In genomic region chr5:86473859-86474258, GRCm38 (mm10) we compare ENCODE assay signal across 28 mouse cellular contexts. TPM values are rescaled to one million over a fixed set of nuclear protein-coding genes. Genes with fewer than 3 reads are reported as not detected.
DNase-seq lines count a peak whose midpoint lies in the region; ATAC-seq and TF ChIP-seq lines count a peak whose summit lies in the region.
"Had no signal": no experiment of that assay in that cellular context is flagged by ENCODE, and none has a peak within 500 bp of the region (broad histone marks: within the 10 kb centered on the region; RNA-seq: fewer than 3 reads in every experiment).

No protein-coding gene starts in this region.

- peak; percentile 75 for DNase-seq in liver, adult 2 months (ENCODE audit: extremely low read depth, low read depth, low spot score)
- no peak for DNase-seq in liver, embryonic 11.5 days (ENCODE audit: low spot score)
- DNase-seq in yolk sac, embryonic 10.5 days (ENCODE audit: low spot score), result peak; percentile 36
- no peak for DNase-seq in spleen, postnatal 4 days (ENCODE audit: low spot score in 2 of 2)
- DNase-seq: adrenal gland, adult 2 months; adrenal gland, postnatal 10 days; adrenal gland, postnatal 25 days; cerebellum, adult 11 months; cerebellum, adult 18-20 months; cerebellum, adult 8-10 months; cerebellum, adult 9-11 months; cerebellum, postnatal 14 days; cerebellum, postnatal 36 days; embryo, embryonic 11 days had no signal

- no peaks in the 10 kb centered on the region for H3K79me2 ChIP-seq in liver, adult 2 months (ENCODE audit: control insufficient read depth, insufficient read depth, low read length)

- H3K9me3 ChIP-seq in liver, embryonic 11.5 days (ENCODE audit: control insufficient read depth, low read length), result no peaks in the 10 kb centered on the region
- H3K9me3 ChIP-seq in intestine, embryonic 15.5 days, result no peaks in the 10 kb centered on the region
- H3K9me3 ChIP-seq in forebrain, embryonic 13.5 days (replicated peaks), result no peaks in the 10 kb centered on the region
- H3K9me3 ChIP-seq: embryonic facial prominence, embryonic 13.5 days; embryonic facial prominence, embryonic 15.5 days; forebrain, embryonic 10.5 days; forebrain, embryonic 12.5 days; forebrain, embryonic 15.5 days had no signal

- no peak overlapping the region for H3K4me3 ChIP-seq in liver, adult 2 months (ENCODE audit: insufficient read depth, low read depth, low read length)
- H3K4me3 ChIP-seq in liver, embryonic 11.5 days (ENCODE audit: low read depth, low read length), result no peak overlapping the region
- H3K4me3 ChIP-seq in intestine, embryonic 15.5 days (replicated peaks), result no peak overlapping the region
- no peak overlapping the region for H3K4me3 ChIP-seq in forebrain, embryonic 13.5 days
- H3K4me3 ChIP-seq: embryonic facial prominence, embryonic 13.5 days; embryonic facial prominence, embryonic 15.5 days; erythroblast, embryonic 14.5 days; forebrain, embryonic 10.5 days; forebrain, embryonic 12.5 days; forebrain, embryonic 15.5 days had no signal

- H3K36me3 ChIP-seq in liver, adult 2 months (ENCODE audit: control insufficient read depth, insufficient read depth, low read length), result no peaks in the 10 kb centered on the region
- H3K36me3 ChIP-seq in liver, embryonic 11.5 days (ENCODE audit: control insufficient read depth, insufficient read depth, low read length), result no peaks in the 10 kb centered on the region
- H3K36me3 ChIP-seq in intestine, embryonic 15.5 days, result no peaks in the 10 kb centered on the region
- H3K36me3 ChIP-seq in forebrain, embryonic 13.5 days (ENCODE audit: poor library complexity, severe bottlenecking), result no peaks in the 10 kb centered on the region
- H3K36me3 ChIP-seq: embryonic facial prominence, embryonic 13.5 days; embryonic facial prominence, embryonic 15.5 days; forebrain, embryonic 10.5 days; forebrain, embryonic 12.5 days; forebrain, embryonic 15.5 days had no signal

- H3K9ac ChIP-seq in liver, adult 2 months (ENCODE audit: low read depth, low read length), result no peak overlapping the region
- no peak overlapping the region for H3K9ac ChIP-seq in liver, embryonic 11.5 days (ENCODE audit: low read depth, low read length)
- H3K9ac ChIP-seq in intestine, embryonic 15.5 days, result no peak overlapping the region
- H3K9ac ChIP-seq in forebrain, embryonic 13.5 days, result no peak overlapping the region
- H3K9ac ChIP-seq: embryonic facial prominence, embryonic 13.5 days; embryonic facial prominence, embryonic 15.5 days; forebrain, embryonic 12.5 days; forebrain, embryonic 15.5 days had no signal

- no peak for TF ChIP-seq CTCF in liver, adult 2 months (IDR thresholded peaks at IDR 0.05; ENCODE audit: low read depth, low read length)

- peaks cover 5% of the 10 kb centered on the region; the same call in 1 of the 2 replicates for H3K4me1 ChIP-seq in liver, adult 2 months (ENCODE audit: control insufficient read depth, insufficient read depth, low read length)
- H3K4me1 ChIP-seq in liver, embryonic 11.5 days (replicated peaks; ENCODE audit: control insufficient read depth, insufficient read depth, low read length), result no peaks in the 10 kb centered on the region
- H3K4me1 ChIP-seq in intestine, embryonic 15.5 days (replicated peaks), result no peaks in the 10 kb centered on the region
- H3K4me1 ChIP-seq in forebrain, embryonic 13.5 days, result no peaks in the 10 kb centered on the region
- H3K4me1 ChIP-seq: embryonic facial prominence, embryonic 13.5 days; embryonic facial prominence, embryonic 15.5 days; forebrain, embryonic 10.5 days; forebrain, embryonic 12.5 days; forebrain, embryonic 15.5 days had no signal

- H3K4me2 ChIP-seq in liver, embryonic 11.5 days, result no peak overlapping the region
- H3K4me2 ChIP-seq in intestine, embryonic 15.5 days (replicated peaks), result no peak overlapping the region
- H3K4me2 ChIP-seq in forebrain, embryonic 13.5 days, result no peak overlapping the region
- H3K4me2 ChIP-seq: embryonic facial prominence, embryonic 13.5 days; embryonic facial prominence, embryonic 15.5 days; forebrain, embryonic 12.5 days; forebrain, embryonic 15.5 days had no signal

- H3K27me3 ChIP-seq in liver, adult 2 months (ENCODE audit: control insufficient read depth, insufficient read depth, low read length), result no peaks in the 10 kb centered on the region
- no peaks in the 10 kb centered on the region for H3K27me3 ChIP-seq in liver, embryonic 11.5 days (replicated peaks; ENCODE audit: control insufficient read depth, insufficient read depth, low read length)
- no peaks in the 10 kb centered on the region for H3K27me3 ChIP-seq in intestine, embryonic 15.5 days (replicated peaks)
- H3K27me3 ChIP-seq in forebrain, embryonic 13.5 days, result no peaks in the 10 kb centered on the region
- H3K27me3 ChIP-seq: embryonic facial prominence, embryonic 13.5 days; embryonic facial prominence, embryonic 15.5 days; forebrain, embryonic 12.5 days; forebrain, embryonic 15.5 days had no signal

- WGBS in liver, adult 2 months, result 53% methylated on average over 9 of the region's 9 CpGs
- 73% methylated on average over 9 of the region's 9 CpGs for WGBS in liver, embryonic 11.5 days
- 59% methylated on average over 9 of the region's 9 CpGs for WGBS in intestine, embryonic 15.5 days
- 87% methylated on average over 9 of the region's 9 CpGs for WGBS in forebrain, embryonic 13.5 days

- ATAC-seq in liver, embryonic 11.5 days (replicated peaks; ENCODE audit: low FRiP score), result no peak
- ATAC-seq in intestine, embryonic 15.5 days, result peak; percentile 82
- no peak for ATAC-seq in forebrain, embryonic 13.5 days
- ATAC-seq: forebrain, embryonic 15.5 days had no signal

- no peak overlapping the region for H3K27ac ChIP-seq in liver, adult 2 months (replicated peaks; ENCODE audit: insufficient read depth, low read depth, low read length)
- H3K27ac ChIP-seq in liver, embryonic 11.5 days (ENCODE audit: low read depth, low read length), result no peak overlapping the region
- no peak overlapping the region for H3K27ac ChIP-seq in intestine, embryonic 15.5 days
- no peak overlapping the region for H3K27ac ChIP-seq in forebrain, embryonic 13.5 days
- H3K27ac ChIP-seq: embryonic facial prominence, embryonic 13.5 days; embryonic facial prominence, embryonic 15.5 days; forebrain, embryonic 10.5 days; forebrain, embryonic 12.5 days; forebrain, embryonic 15.5 days had no signal

- no peak for TF ChIP-seq POLR2A in liver, adult 2 months (IDR thresholded peaks at IDR 0.05; ENCODE audit: extremely low read depth, insufficient read depth, low read length)

RNA-seq across cellular contexts. Expression of gene Tmprss11a, which starts 5.1 kb away (rescaled TPM):
- not detected in 2 replicates for total RNA-seq in liver, adult 2 months (2014; rRNA removed)
- not detected in 2 replicates for polyA plus RNA-seq in liver, adult 2 months (2012; rRNA removed)
- polyA plus RNA-seq in liver, embryonic 11.5 days (2014; fragmentation: Nextera tagmentation; extraction: Ambion mirVana), result not detected in 2 replicates
- polyA plus RNA-seq in intestine, embryonic 15.5 days (2015; fragmentation: Nextera tagmentation; extraction: Ambion mirVana), result 0.06 TPM in 1 of 2 replicates, not detected in the other
- not detected in 2 replicates for polyA plus RNA-seq in forebrain, embryonic 13.5 days (2015; fragmentation: Nextera tagmentation; extraction: Ambion mirVana)
- total RNA-seq: adrenal gland, adult 2 months; adrenal gland, postnatal 10 days; adrenal gland, postnatal 25 days; adrenal gland, postnatal 4 days; common myeloid progenitor, adult 5-6 weeks; MEL had no signal
- polyA plus RNA-seq: adrenal gland, adult 2 months; C2C12; erythroblast, embryonic 14.5 days; forebrain, embryonic 10.5 days; forebrain, embryonic 15.5 days had no signal

RNA-seq across cellular contexts. Expression of gene Tmprss11g, which starts 44.5 kb away (rescaled TPM):
- not detected in 2 replicates for total RNA-seq in liver, adult 2 months (2014; rRNA removed)
- not detected in 2 replicates for polyA plus RNA-seq in liver, adult 2 months (2012; rRNA removed)
- not detected in 2 replicates for polyA plus RNA-seq in liver, embryonic 11.5 days (2014; fragmentation: Nextera tagmentation; extraction: Ambion mirVana)
- not detected in 2 replicates for polyA plus RNA-seq in intestine, embryonic 15.5 days (2015; fragmentation: Nextera tagmentation; extraction: Ambion mirVana)
- not detected in 2 replicates for polyA plus RNA-seq in forebrain, embryonic 13.5 days (2015; fragmentation: Nextera tagmentation; extraction: Ambion mirVana)
- total RNA-seq: adrenal gland, adult 2 months; adrenal gland, postnatal 10 days; adrenal gland, postnatal 25 days; adrenal gland, postnatal 4 days; common myeloid progenitor, adult 5-6 weeks; ES-E14; MEL had no signal
- polyA plus RNA-seq: adrenal gland, adult 2 months; brain, embryonic 14.5 days; erythroblast, embryonic 14.5 days; forebrain, embryonic 10.5 days; forebrain, embryonic 12.5 days; forebrain, embryonic 15.5 days had no signal

Comparison
In these comparisons a context has a peak if more than half of its experiments do, and no peak if none do; other contexts are left out.
1. DNase-seq: peak in liver, adult 2 months (single experiment) and yolk sac, embryonic 10.5 days (single experiment); none in liver, embryonic 11.5 days (single experiment) and spleen, postnatal 4 days (0 of 2).